Mouse (Mus musculus) liver, embryonic 15.5 days (tissue): ENCODE results near the gene Vmn2r59. TPM values are rescaled to one million over a fixed set of nuclear protein-coding genes. Genes with fewer than 3 reads are reported as not detected.
"Not testable (repeated sequence)": the region's sequence is repeated elsewhere in the genome, so short reads cannot be mapped to it uniquely, and the experiment has no call there.

Source experiments
- ATAC-seq: fragments of 200-750 bp; cut with Nextera tagmentation; 2 replicates; pipeline ENCODE4 v1.8.0; 2017; ENCODE audit warnings: moderate number of reproducible peaks, mild to moderate bottlenecking, moderate library complexity; ENCODE audit not compliant: insufficient read depth
- H3K27ac ChIP-seq: fragments of 300-500 bp; sonication (generic); replicated peaks from 2 replicates; pipeline ENCODE4 v1.5.1; 2015; ENCODE audit warnings: mild to moderate bottlenecking, inconsistent platforms
- H3K27me3 ChIP-seq: fragments of 300-500 bp; sonication (generic); 2 replicates; pipeline ENCODE4 v1.6.1; 2015; ENCODE audit warnings: mild to moderate bottlenecking, inconsistent platforms
- H3K36me3 ChIP-seq: fragments of 300-500 bp; sonication (generic); replicated peaks from 2 replicates; pipeline ENCODE4 v1.6.1; 2015; ENCODE audit warnings: moderate library complexity, mild to moderate bottlenecking, inconsistent platforms
- H3K4me1 ChIP-seq: fragments of 300-500 bp; sonication (generic); replicated peaks from 2 replicates; pipeline ENCODE4 v1.6.1; 2015; ENCODE audit warnings: inconsistent platforms
- H3K4me2 ChIP-seq: fragments of 300-500 bp; sonication (generic); 2 replicates; pipeline ENCODE4 v1.6.1; 2015; ENCODE audit warnings: moderate library complexity, mild to moderate bottlenecking, inconsistent platforms
- H3K4me3 ChIP-seq: fragments of 300-500 bp; sonication (generic); replicated peaks from 2 replicates; pipeline ENCODE4 v1.5.1; 2015; ENCODE audit warnings: mild to moderate bottlenecking, inconsistent platforms
- H3K9ac ChIP-seq: fragments of 300-500 bp; sonication (generic); 2 replicates; pipeline ENCODE4 v1.6.1; 2015; ENCODE audit warnings: moderate library complexity, mild to moderate bottlenecking, inconsistent platforms
- H3K9me3 ChIP-seq: fragments of 300-500 bp; sonication (generic); replicated peaks from 2 replicates; pipeline ENCODE4 v1.6.1; 2016; ENCODE audit warnings: inconsistent platforms
- whole genome bisulfite sequencing: fragments of 180-500 bp; shearing (Covaris S2); methylation state at CpG from one replicate; pipeline ENCODE4 v1.1.7; 2015; ENCODE audit warnings: mixed read lengths; ENCODE audit not compliant: insufficient replicate concordance; 5-methylcytosine and 5-hydroxymethylcytosine counted together
- polyA plus RNA-seq: library from polyadenylated mRNA; unstranded; fragments of >200 nt; fragmentation: Nextera tagmentation; extraction: Ambion mirVana; gene quantifications from 2 replicates; pipeline ENCODE4 v1.2.1, GENCODE M21; 2015

Gene Vmn2r59
- not detected in 2 replicates for polyA plus RNA-seq

- Histone ChIP-seq H3K27me3 (no peaks in the 10 kb centered on the region), H3K27ac (no peak within 1 kb of the TSS), H3K4me1 (no peaks in the 10 kb centered on the region), H3K9ac (no peak within 1 kb of the TSS), H3K36me3 (no peaks in the 10 kb centered on the region), H3K4me2 (no peak within 1 kb of the TSS), H3K9me3 (no peaks in the 10 kb centered on the region), H3K4me3 (no peak within 1 kb of the TSS)
- no peak for ATAC-seq
Measured at GRCm38 (mm10) chr7:42058923-42059322, at the start of gene Vmn2r59. Gene Vmn2r59, minus strand, starts transcription at chr7:42059023.

GRCm38 (mm10) chr7:42107470-42107869 lies 48.6 kb upstream of the Vmn2r59 start, which contains the start of gene Vmn2r60:
Gene Vmn2r60, plus strand, starts transcription at chr7:42107770.
- WGBS: 45% methylated on average over 2 of the region's 2 CpGs
- H3K36me3 ChIP-seq: no peaks in the 10 kb centered on the region
- no peaks in the 10 kb centered on the region for H3K27me3 ChIP-seq
- no peak within 1 kb of the TSS for H3K9ac ChIP-seq
- no peak within 1 kb of the TSS for H3K4me3 ChIP-seq
- no peaks in the 10 kb centered on the region; the same call in 1 of the 2 replicates for H3K9me3 ChIP-seq
- H3K4me1 ChIP-seq: no peaks in the 10 kb centered on the region
- H3K4me2 ChIP-seq: no peak within 1 kb of the TSS
- H3K27ac ChIP-seq: no peak within 1 kb of the TSS
- no peak for ATAC-seq

GRCm38 (mm10) chr7:42107061-42107460 lies 48.2 kb upstream of the Vmn2r59 start:
- not testable (repeated sequence) for H3K27me3 ChIP-seq, H3K36me3 ChIP-seq, H3K4me2 ChIP-seq, ATAC-seq, H3K27ac ChIP-seq, H3K4me3 ChIP-seq, H3K9me3 ChIP-seq, H3K4me1 ChIP-seq, H3K9ac ChIP-seq
- whole genome bisulfite sequencing: 64% methylated on average over 14 of the region's 14 CpGs

Other genes starting within 250 kb of the Vmn2r59 start
- not detected in 2 replicates for gene Vmn2r58, start 186.3 kb downstream of the Vmn2r59 start, polyA plus RNA-seq
- not detected in 2 replicates for gene Vmn2r60, start 48.7 kb upstream of the Vmn2r59 start, polyA plus RNA-seq
- gene Vmn2r61, start 201.0 kb upstream of the Vmn2r59 start, polyA plus RNA-seq: not detected in 2 replicates